Mouse (Mus musculus) heart, postnatal 0 days (tissue): Measurements from ENCODE around the gene Kif24.

Source experiments
- CTCF ChIP-seq: IDR thresholded peaks from 2 replicates; pipeline ENCODE4 v1.5.1; 2016; ENCODE audit warnings: antibody characterized with exemption, control low read depth, low read depth
- EP300 ChIP-seq: IDR thresholded peaks from 2 replicates; pipeline ENCODE4 v1.6.1; 2016; ENCODE audit warnings: antibody characterized with exemption, low read depth

GRCm38 (mm10) chr4:41394651-41395050, 70.0 kb downstream of the Kif24 start:
- TF ChIP-seq CTCF = no peak
- TF ChIP-seq EP300 = no peak
